Mouse (Mus musculus) CH12.LX (cell line): Measurements from ENCODE around the gene Adamts20. TPM values are rescaled to one million over a fixed set of nuclear protein-coding genes. Genes with fewer than 3 reads are reported as not detected.

Experiments used
- DNase-seq: peaks from one replicate; pipeline ENCODE4 v3.0.0-alpha.2; 2013; ENCODE audit errors: extremely low read depth
- H3K27ac ChIP-seq: 2 replicates; pipeline ENCODE4 v1.5.1; 2012; ENCODE audit warnings: low read depth, mild to moderate bottlenecking, control low read depth, moderate library complexity; ENCODE audit not compliant: insufficient read depth
- H3K27me3 ChIP-seq: replicated peaks from 2 replicates; pipeline ENCODE3; 2012; ENCODE audit warnings: inconsistent platforms
- H3K36me3 ChIP-seq, 2 experiments: replicated peaks in 1 of 2; 2 replicates each; pipeline versions ENCODE3 to v1.6.1; 2012; ENCODE audit warnings: inconsistent platforms in 1 of 2, low read length in 1 of 2, mild to moderate bottlenecking in 1 of 2, mixed read lengths in 1 of 2, moderate library complexity in 1 of 2; ENCODE audit not compliant: control insufficient read depth in 1 of 2, insufficient read depth in 1 of 2
- H3K4me1 ChIP-seq, 2 experiments: 2 replicates each; pipeline ENCODE4 v1.6.1; 2012; ENCODE audit warnings: inconsistent platforms in 1 of 2, moderate library complexity in 1 of 2; ENCODE audit not compliant: insufficient read depth in 2 of 2, control insufficient read depth in 1 of 2
- H3K4me2 ChIP-seq: 2 replicates; pipeline ENCODE4 v1.6.1; 2012; ENCODE audit warnings: low read depth, mild to moderate bottlenecking, control low read depth; ENCODE audit not compliant: poor library complexity, insufficient read depth, severe bottlenecking
- H3K4me3 ChIP-seq, 3 experiments: fragments of 150-350 bp in 1 of 3; sonication (generic) in 1 of 3; replicated peaks in 1 of 3; 2 replicates each; pipeline versions ENCODE3 to v1.5.1; 2011 to 2012; ENCODE audit warnings: low read depth in 2 of 3, low read length in 2 of 3, mild to moderate bottlenecking in 2 of 3, moderate library complexity in 2 of 3, control low read depth in 1 of 3, improper control_type of control experiment in 1 of 3, inconsistent platforms in 1 of 3, mixed read lengths in 1 of 3; ENCODE audit not compliant: poor library complexity in 1 of 3
- H3K79me2 ChIP-seq: replicated peaks from 2 replicates; pipeline ENCODE4 v1.6.1; 2012; ENCODE audit warnings: mild to moderate bottlenecking, moderate library complexity; ENCODE audit not compliant: control insufficient read depth, poor library complexity, insufficient read depth, severe bottlenecking; ENCODE audit errors: extremely low read depth
- H3K9ac ChIP-seq: 2 replicates; pipeline ENCODE4 v1.6.1; 2012; ENCODE audit warnings: low read depth, mild to moderate bottlenecking, control low read depth, moderate library complexity; ENCODE audit not compliant: insufficient read depth
- H3K9me3 ChIP-seq: replicated peaks from 2 replicates; pipeline ENCODE3; 2012; ENCODE audit warnings: low read length, inconsistent platforms, mixed read lengths
- BHLHE40 ChIP-seq: IDR thresholded peaks from 2 replicates; pipeline ENCODE4 v1.6.1; 2011; ENCODE audit warnings: mild to moderate bottlenecking, low read depth, low read length, improper control_type of control experiment
- CTCF ChIP-seq, 2 experiments: IDR thresholded peaks in 1 of 2; conservative IDR thresholded peaks in 1 of 2; 2 replicates each; pipeline ENCODE4 v1.5.1; 2011 to 2012; ENCODE audit warnings: low read depth in 2 of 2, low read length in 2 of 2, improper control_type of control experiment in 1 of 2, inconsistent platforms in 1 of 2, mild to moderate bottlenecking in 1 of 2, moderate library complexity in 1 of 2
- ELF1 ChIP-seq: IDR thresholded peaks from 2 replicates; pipeline ENCODE4 v1.6.1; 2014; ENCODE audit warnings: low read depth, mild to moderate bottlenecking, inconsistent platforms, low read length, improper control_type of control experiment
- GABPA ChIP-seq: IDR thresholded peaks from 2 replicates; pipeline ENCODE4 v1.6.1; 2012; ENCODE audit warnings: low read depth, low read length, improper control_type of control experiment, inconsistent platforms; ENCODE audit not compliant: insufficient replicate concordance
- HCFC1 ChIP-seq: IDR thresholded peaks from 2 replicates; pipeline ENCODE4 v1.6.1; 2012; ENCODE audit warnings: low read depth, mild to moderate bottlenecking, inconsistent platforms, low read length, improper control_type of control experiment
- JUN ChIP-seq: IDR thresholded peaks from 2 replicates; pipeline ENCODE4 v1.6.1; 2011; ENCODE audit warnings: low read depth, mild to moderate bottlenecking, low read length, improper control_type of control experiment, moderate library complexity; ENCODE audit not compliant: insufficient read depth
- MAFK ChIP-seq: IDR thresholded peaks from 2 replicates; pipeline ENCODE4 v1.6.1; 2011; ENCODE audit warnings: low read length, improper control_type of control experiment; ENCODE audit not compliant: insufficient replicate concordance
- MAZ ChIP-seq: IDR thresholded peaks from 2 replicates; pipeline ENCODE4 v1.6.1; 2012; ENCODE audit warnings: low read depth, mild to moderate bottlenecking, inconsistent platforms, low read length, improper control_type of control experiment, moderate library complexity
- MEF2A ChIP-seq: IDR thresholded peaks from 2 replicates; pipeline ENCODE4 v1.6.1; 2014; ENCODE audit warnings: low read depth, mild to moderate bottlenecking, inconsistent platforms, low read length, improper control_type of control experiment, borderline replicate concordance
- NELFE ChIP-seq: IDR thresholded peaks from 2 replicates; pipeline ENCODE4 v1.6.1; 2011; ENCODE audit warnings: low read depth, low read length, improper control_type of control experiment
- NRF1 ChIP-seq: IDR thresholded peaks from 2 replicates; pipeline ENCODE4 v1.6.1; 2014; ENCODE audit warnings: low read depth, mild to moderate bottlenecking, inconsistent platforms, low read length, improper control_type of control experiment, moderate library complexity
- PAX5 ChIP-seq: IDR thresholded peaks from 2 replicates; pipeline ENCODE4 v1.6.1; 2012; ENCODE audit warnings: low read length, inconsistent platforms, mixed read lengths
- POLR2A ChIP-seq: IDR thresholded peaks from 2 replicates; pipeline ENCODE4 v1.6.1; 2011; ENCODE audit warnings: low read depth, mild to moderate bottlenecking, improper control_type of control experiment, low read length
- POLR2AphosphoS2 ChIP-seq: IDR thresholded peaks from 2 replicates; pipeline ENCODE4 v1.6.1; 2011; ENCODE audit warnings: low read depth, low read length, improper control_type of control experiment
- RAD21 ChIP-seq: IDR thresholded peaks from 2 replicates; pipeline ENCODE4 v1.6.1; 2011; ENCODE audit warnings: low read depth, mild to moderate bottlenecking, low read length, improper control_type of control experiment, moderate library complexity
- RCOR1 ChIP-seq: conservative IDR thresholded peaks from 2 replicates; pipeline ENCODE4 v1.6.1; 2012; ENCODE audit warnings: low read depth, mild to moderate bottlenecking, inconsistent platforms, low read length, improper control_type of control experiment
- SMC3 ChIP-seq: IDR thresholded peaks from 2 replicates; pipeline ENCODE4 v1.6.1; 2011; ENCODE audit warnings: low read depth, low read length, improper control_type of control experiment
- TBP ChIP-seq: conservative IDR thresholded peaks from 2 replicates; pipeline ENCODE4 v1.6.1; 2011; ENCODE audit warnings: low read depth, low read length, improper control_type of control experiment
- TCF12 ChIP-seq: IDR thresholded peaks from 2 replicates; pipeline ENCODE4 v1.6.1; 2014; ENCODE audit warnings: low read depth, mild to moderate bottlenecking, inconsistent platforms, low read length, improper control_type of control experiment
- UBTF ChIP-seq: IDR thresholded peaks from 2 replicates; pipeline ENCODE4 v1.6.1; 2012; ENCODE audit warnings: low read depth, mild to moderate bottlenecking, inconsistent platforms, low read length, improper control_type of control experiment, moderate library complexity
- USF2 ChIP-seq: conservative IDR thresholded peaks from 2 replicates; pipeline ENCODE4 v1.6.1; 2011; ENCODE audit warnings: low read depth, low read length, improper control_type of control experiment
- ZC3H11A ChIP-seq: IDR thresholded peaks from 2 replicates; pipeline ENCODE4 v1.6.1; 2012; ENCODE audit warnings: low read depth, mild to moderate bottlenecking, inconsistent platforms, low read length, improper control_type of control experiment
- ZNF384 ChIP-seq: IDR thresholded peaks from 2 replicates; pipeline ENCODE4 v1.6.1; 2012; ENCODE audit warnings: low read depth, low read length, improper control_type of control experiment, inconsistent platforms
- dilution Hi-C: fragments of 300-500 bp; cut with MboI; formaldehyde crosslinking; loops from 2 replicates; pipeline ENCODE4 v1.14.3; 2020; ENCODE audit warnings: low sequenced_read_pairs; ENCODE audit not compliant: extremely low pct_unique_long_range_greater_than_20kb, extremely low pct_ligation_motif_present
- in situ Hi-C: fragments of 300-500 bp; cut with MboI; formaldehyde crosslinking; loops from 3 replicates; pipeline ENCODE4 v1.14.3; 2019; ENCODE audit warnings: low sequenced_read_pairs, low pct_ligation_motif_present, low pct_unique_long_range_greater_than_20kb, mixed read lengths
- polyA plus RNA-seq: library from polyadenylated mRNA; unstranded; fragments of >175 nt; gene quantifications from 2 replicates; pipeline ENCODE4 v1.2.1, GENCODE M21; 2012; ENCODE audit warnings: low read depth; ENCODE audit not compliant: insufficient read length
- total RNA-seq, 2 experiments: library from RNA; depleted of rRNA; stranded (reverse); fragments of 300-350 nt in 1 of 2; fragments of >200 nt in 1 of 2; gene quantifications; 2 replicates each; pipeline ENCODE4 v1.2.3; 2012 to 2014

Gene Adamts20
- total and polyA plus RNA-seq, 3 experiments, result 0.37 to 1.5 (median 0.68) TPM

DNA sequence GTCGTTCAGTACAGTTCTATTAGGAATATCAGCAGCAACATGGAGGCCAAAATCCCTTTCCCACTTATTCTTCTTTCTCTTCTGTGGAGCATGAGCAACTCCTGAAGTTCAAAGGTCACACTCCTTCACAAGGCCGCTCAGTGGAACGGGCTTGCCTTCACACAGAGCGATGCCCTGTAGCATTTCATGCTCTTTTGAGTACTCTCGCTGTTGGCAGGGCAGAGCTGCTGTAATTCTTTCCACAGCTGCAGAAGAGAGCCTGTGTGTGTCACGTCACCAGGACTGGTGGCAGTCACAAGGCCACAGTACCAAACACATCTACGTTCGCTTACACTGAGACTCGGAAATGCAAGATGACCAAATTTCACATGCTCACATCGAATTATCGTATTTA, 21.2 kb downstream of the Adamts20 start:
- Histone ChIP-seq H3K27me3 (no peaks in the 10 kb centered on the region), H3K9me3 (no peaks in the 10 kb centered on the region), H3K4me2 (no peak overlapping the region), H3K4me3 (no peak overlapping the region), H3K36me3 (no peaks in the 10 kb centered on the region), H3K79me2 (no peaks in the 10 kb centered on the region), H3K27ac (no peak overlapping the region), H3K9ac (no peak overlapping the region), H3K4me1 (peaks cover 0 to 14% of the 10 kb centered on the region in 2 experiments; a peak in 2 of 4 replicates)
- no peak for TF ChIP-seq NRF1
- no peak for TF ChIP-seq MEF2A
- TF ChIP-seq ZC3H11A, result no peak
- TF ChIP-seq ELF1, result no peak
- TF ChIP-seq POLR2A, result no peak
- TF ChIP-seq RAD21, result no peak
- no peak for TF ChIP-seq PAX5
- no peak for TF ChIP-seq MAFK
- no peak for TF ChIP-seq CTCF (conservative IDR thresholded peaks at IDR 0.05 in 1 of 2, IDR thresholded peaks at IDR 0.05 in 1 of 2; ENCODE audit: low read depth in 2 of 2, low read length in 2 of 2)
- no peak for TF ChIP-seq TCF12
- no peak for TF ChIP-seq USF2
- TF ChIP-seq GABPA, result no peak
- no peak for TF ChIP-seq RCOR1
- TF ChIP-seq MAZ, result no peak
- TF ChIP-seq POLR2AphosphoS2, result no peak
- TF ChIP-seq SMC3, result no peak
- no peak for TF ChIP-seq HCFC1
- no peak for TF ChIP-seq UBTF
- no peak for TF ChIP-seq ZNF384
- no peak for TF ChIP-seq TBP
- in situ Hi-C loops (no loop called here), dilution Hi-C loops (no loop called here)
- no peak for DNase-seq

GRCm38 (mm10) chr15:94443025-94443424, 22.2 kb downstream of the Adamts20 start:
- H3K4me3 ChIP-seq, result no peak overlapping the region
- H3K9ac ChIP-seq, result no peak overlapping the region
- no peaks in the 10 kb centered on the region for H3K36me3 ChIP-seq
- H3K27me3 ChIP-seq, result no peaks in the 10 kb centered on the region
- H3K79me2 ChIP-seq, result no peaks in the 10 kb centered on the region
- no peaks in the 10 kb centered on the region for H3K9me3 ChIP-seq
- DNase-seq, result no peak
- in situ Hi-C loops (no loop called here), dilution Hi-C loops (no loop called here)
- no peak overlapping the region for H3K4me2 ChIP-seq
- peaks cover 0 to 14% of the 10 kb centered on the region in 2 experiments; a peak in 2 of 4 replicates for H3K4me1 ChIP-seq
- TF ChIP-seq ZNF384, result no peak
- no peak for TF ChIP-seq GABPA
- TF ChIP-seq MAFK, result no peak
- TF ChIP-seq ZC3H11A, result no peak
- TF ChIP-seq MAZ, result no peak
- TF ChIP-seq TBP, result no peak
- TF ChIP-seq NELFE, result no peak
- no peak for TF ChIP-seq JUN
- no peak for TF ChIP-seq BHLHE40
- no peak for TF ChIP-seq CTCF (conservative IDR thresholded peaks at IDR 0.05 in 1 of 2, IDR thresholded peaks at IDR 0.05 in 1 of 2; ENCODE audit: low read depth in 2 of 2, low read length in 2 of 2)
- TF ChIP-seq POLR2AphosphoS2, result no peak
- no peak overlapping the region for H3K27ac ChIP-seq
